Mouse (Mus musculus): ENCODE data around the gene Opn1sw. TPM values are rescaled to one million over a fixed set of nuclear protein-coding genes. Genes with fewer than 3 reads are reported as not detected.

Gene Opn1sw
- polyA plus RNA-seq, 1 experiment: 0.17 TPM

DNA sequence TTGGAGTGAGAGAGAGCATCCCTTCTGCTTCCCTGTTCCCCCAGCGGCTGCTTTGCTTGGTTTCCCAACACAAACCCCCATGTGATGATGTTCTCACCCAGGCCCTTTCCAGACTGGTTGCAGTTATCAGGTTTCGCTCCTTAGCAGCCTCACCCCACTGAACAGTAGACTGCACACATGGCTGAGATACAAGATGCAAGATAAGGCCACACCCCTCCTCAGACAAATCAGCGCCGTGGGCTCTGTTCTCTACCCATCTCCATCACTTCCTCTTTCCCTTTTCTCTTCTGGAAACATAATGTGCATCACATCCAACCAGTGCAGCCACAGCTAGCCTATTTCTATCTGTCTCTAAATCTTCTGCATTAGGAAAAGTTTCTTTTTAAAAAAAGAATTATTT is 58.8 kb downstream of the Opn1sw start:
- Histone ChIP-seq H3K36me3 (ENCODE audit: control insufficient read depth, insufficient read depth) (no peaks in the 10 kb centered on the region), H3K79me2 (ENCODE audit: control insufficient read depth, insufficient read depth) (no peaks in the 10 kb centered on the region), H3K4me3 (no peak overlapping the region), H3K4me2 (ENCODE audit: low read depth) (no peak overlapping the region), H3ac (ENCODE audit: control insufficient read depth, insufficient read length) (no peak overlapping the region), H3K27me3 (ENCODE audit: control insufficient read depth, insufficient read depth, insufficient read length) (peaks cover 5% of the 10 kb centered on the region)
- no peak for TF ChIP-seq POLR2A (IDR thresholded peaks at IDR 0.05; ENCODE audit: insufficient read length, low read depth)
- no peak for TF ChIP-seq REST (IDR thresholded peaks at IDR 0.05; ENCODE audit: insufficient read depth, insufficient read length)
- no peak for TF ChIP-seq MYOD1 (IDR thresholded peaks at IDR 0.05; ENCODE audit: control insufficient read depth in 1 of 3, insufficient read length in 2 of 3, low read depth in 2 of 3)
- TF ChIP-seq USF1 (IDR thresholded peaks at IDR 0.05; ENCODE audit: low read depth): no peak
- no peak for TF ChIP-seq MYOG (IDR thresholded peaks at IDR 0.05; ENCODE audit: control insufficient read depth in 1 of 3, insufficient read depth in 1 of 3, insufficient read length in 2 of 3, low read depth in 2 of 3)
- TF ChIP-seq TCF12 (IDR thresholded peaks at IDR 0.05; ENCODE audit: insufficient read depth, poor library complexity, severe bottlenecking): no peak
- no peak for TF ChIP-seq TCF3 (IDR thresholded peaks at IDR 0.05; ENCODE audit: insufficient read length, low read depth)
- no peak for TF ChIP-seq POLR2AphosphoS2 (IDR thresholded peaks at IDR 0.05; ENCODE audit: insufficient read length, low read depth)
- TF ChIP-seq E2F4 (IDR thresholded peaks at IDR 0.05; ENCODE audit: insufficient read depth): no peak
- no peak for TF ChIP-seq CEBPB (IDR thresholded peaks at IDR 0.05; ENCODE audit: insufficient read depth, poor library complexity, severe bottlenecking)
- TF ChIP-seq SRF (IDR thresholded peaks at IDR 0.05; ENCODE audit: control insufficient read depth, insufficient read length, low read depth): no peak

DNA sequence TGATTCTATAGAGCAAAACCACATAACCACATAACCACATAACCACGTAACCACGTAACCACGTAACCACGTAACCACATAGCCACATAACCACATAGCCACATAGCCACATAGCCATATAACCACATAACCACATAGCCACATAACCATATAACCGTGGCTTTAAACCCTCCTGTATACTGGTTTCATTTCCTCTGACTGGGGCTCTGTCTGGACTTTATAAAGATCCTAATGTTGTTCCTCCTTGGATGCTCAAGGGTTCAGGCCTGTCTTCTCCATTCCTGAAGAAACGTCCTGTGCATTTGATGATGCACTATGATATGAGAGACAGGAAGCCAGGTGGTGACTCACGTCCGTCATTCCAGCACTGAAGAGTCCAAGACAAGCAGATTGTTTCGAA is 61.3 kb downstream of the Opn1sw start:
- Histone ChIP-seq H3ac (ENCODE audit: control insufficient read depth, insufficient read length) (no peak overlapping the region), H3K4me3 (no peak overlapping the region), H3K36me3 (ENCODE audit: control insufficient read depth, insufficient read depth) (no peaks in the 10 kb centered on the region), H3K79me2 (ENCODE audit: control insufficient read depth, insufficient read depth) (no peaks in the 10 kb centered on the region), H3K27me3 (ENCODE audit: control insufficient read depth, insufficient read depth, insufficient read length) (no peaks in the 10 kb centered on the region), H3K4me2 (ENCODE audit: low read depth) (no peak overlapping the region)
- TF ChIP-seq POLR2AphosphoS2 (IDR thresholded peaks at IDR 0.05; ENCODE audit: insufficient read length, low read depth) (no peak), TCF12 (IDR thresholded peaks at IDR 0.05; ENCODE audit: insufficient read depth, poor library complexity, severe bottlenecking) (no peak), TCF3 (IDR thresholded peaks at IDR 0.05; ENCODE audit: insufficient read length, low read depth) (no peak), USF1 (IDR thresholded peaks at IDR 0.05; ENCODE audit: low read depth) (no peak), E2F4 (IDR thresholded peaks at IDR 0.05; ENCODE audit: insufficient read depth) (no peak), MYOD1 (IDR thresholded peaks at IDR 0.05; ENCODE audit: control insufficient read depth in 1 of 3, insufficient read length in 2 of 3, low read depth in 2 of 3) (no peak), SRF (IDR thresholded peaks at IDR 0.05; ENCODE audit: control insufficient read depth, insufficient read length, low read depth) (no peak), POLR2A (IDR thresholded peaks at IDR 0.05; ENCODE audit: insufficient read length, low read depth) (no peak), REST (IDR thresholded peaks at IDR 0.05; ENCODE audit: insufficient read depth, insufficient read length) (no peak), CEBPB (IDR thresholded peaks at IDR 0.05; ENCODE audit: insufficient read depth, poor library complexity, severe bottlenecking) (no peak), MYOG (IDR thresholded peaks at IDR 0.05; ENCODE audit: control insufficient read depth in 1 of 3, insufficient read depth in 1 of 3, insufficient read length in 2 of 3, low read depth in 2 of 3) (no peak), MAX (IDR thresholded peaks at IDR 0.05; ENCODE audit: low read depth) (no peak)

Other genes with a start within 250 kb of the Opn1sw start
- 16.2 TPM for gene Rbm28, start 223.5 kb downstream of the Opn1sw start, polyA plus RNA-seq (2012; fragmentation: generic; extraction: Trizol)
- gene Prrt4, start 208.9 kb downstream of the Opn1sw start, polyA plus RNA-seq (2012; fragmentation: generic; extraction: Trizol): 0.37 TPM
- 78.6 TPM for gene Impdh1, start 172.1 kb downstream of the Opn1sw start, polyA plus RNA-seq (2012; fragmentation: generic; extraction: Trizol)
- 15.5 TPM for gene Hilpda, start 116.0 kb downstream of the Opn1sw start, polyA plus RNA-seq (2012; fragmentation: generic; extraction: Trizol)
- 0.47 TPM for gene Fam71f2, start 108.9 kb downstream of the Opn1sw start, polyA plus RNA-seq (2012; fragmentation: generic; extraction: Trizol)
- 0.47 TPM for gene Fam71f1, start 69.3 kb downstream of the Opn1sw start, polyA plus RNA-seq (2012; fragmentation: generic; extraction: Trizol)
- 183 TPM for gene Calu, start 40.4 kb downstream of the Opn1sw start, polyA plus RNA-seq (2012; fragmentation: generic; extraction: Trizol)
- gene Ccdc136, start 7.8 kb upstream of the Opn1sw start, polyA plus RNA-seq (2012; fragmentation: generic; extraction: Trizol): 16.7 TPM
- 268 TPM for gene Flnc, start 44.8 kb upstream of the Opn1sw start, polyA plus RNA-seq (2012; fragmentation: generic; extraction: Trizol)
- gene Atp6v1f, start 79.2 kb upstream of the Opn1sw start, polyA plus RNA-seq (2012; fragmentation: generic; extraction: Trizol): 242 TPM
- gene Atp6v1fnb, start 83.0 kb upstream of the Opn1sw start, polyA plus RNA-seq (2012; fragmentation: generic; extraction: Trizol): not detected
- gene Kcp, start 119.5 kb upstream of the Opn1sw start, polyA plus RNA-seq (2012; fragmentation: generic; extraction: Trizol): 0.26 TPM
- gene Irf5, start 138.2 kb upstream of the Opn1sw start, polyA plus RNA-seq (2012; fragmentation: generic; extraction: Trizol): 0.32 TPM
- 25.6 TPM for gene Tnpo3, start 221.4 kb upstream of the Opn1sw start, polyA plus RNA-seq (2012; fragmentation: generic; extraction: Trizol)

All from myocyte (in vitro differentiated cells).